Mouse (Mus musculus) embryonic fibroblast, embryonic 13.5 days (primary cell): ENCODE measurements at regions not wholly inside any gene's neighbourhood (a gene's known extent, or its start where the extent isn't known, plus 50 kb on each side); places are given as distances from the start of the nearest gene placed in this dataset.

Source experiments
- CTCF ChIP-seq: IDR thresholded peaks from 2 replicates; pipeline ENCODE4 v1.5.1; 2011; ENCODE audit warnings: mild to moderate bottlenecking, control low read depth, low read length, moderate library complexity, borderline replicate concordance; ENCODE audit not compliant: insufficient read depth
- POLR2A ChIP-seq: IDR thresholded peaks from 2 replicates; pipeline ENCODE4 v1.6.1; 2011; ENCODE audit warnings: low read depth, mild to moderate bottlenecking, control low read depth, low read length, moderate library complexity

DNA sequence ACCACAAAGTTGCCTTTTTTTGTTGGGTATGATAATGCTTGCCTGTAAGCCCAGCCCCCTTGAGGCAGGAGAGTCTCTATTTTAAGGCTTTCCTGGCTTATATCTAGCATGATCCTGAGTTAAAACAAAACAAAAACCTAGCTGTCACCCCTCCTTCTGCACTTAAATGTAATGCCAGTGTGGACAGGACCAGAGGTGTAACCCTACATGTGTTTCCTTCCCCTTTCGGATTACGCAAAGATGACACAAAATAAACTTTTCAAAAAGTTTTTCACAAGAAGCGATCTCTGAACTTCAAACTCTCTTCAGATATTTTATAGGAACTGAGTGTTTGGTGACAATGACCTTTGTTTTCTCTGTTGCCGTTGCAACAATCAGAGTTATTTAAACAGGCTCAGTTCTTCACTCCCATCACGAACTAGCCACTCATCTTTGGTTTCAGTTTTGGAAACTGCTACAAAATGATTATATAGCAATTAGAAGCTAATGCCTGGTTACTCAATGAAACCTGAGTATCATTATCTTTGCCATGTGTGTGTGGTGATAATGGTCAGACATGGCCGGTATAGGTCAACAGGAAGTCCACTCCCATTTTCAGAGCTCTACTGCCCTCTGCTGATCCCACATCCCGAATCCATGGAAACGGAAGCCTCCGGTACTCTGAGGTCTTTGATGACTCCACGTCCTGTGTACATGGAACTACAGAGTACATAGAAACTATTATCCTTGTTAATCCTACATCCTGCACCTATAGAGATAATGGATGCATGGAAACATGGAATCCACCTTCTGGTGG, 282.6 kb downstream of the Ankrd50 start:
- TF ChIP-seq CTCF: peak; percentile 26; the same call in 1 of the 2 replicates
- no peak for TF ChIP-seq POLR2A
